Mouse (Mus musculus) limb, embryonic 12.5 days (tissue): ENCODE results near the gene C2cd2l. TPM values are rescaled to one million over a fixed set of nuclear protein-coding genes. Genes with fewer than 3 reads are reported as not detected.
A peak's percentile ranks its signal among the peaks of the same experiment; 100 is the strongest.
"Not testable (repeated sequence)": the region's sequence is repeated elsewhere in the genome, so short reads cannot be mapped to it uniquely, and the experiment has no call there.

Source experiments
- ATAC-seq: fragments of 200-750 bp; cut with Nextera tagmentation; 2 replicates; pipeline ENCODE4 v1.8.0; 2017; ENCODE audit warnings: low read depth, moderate TSS enrichment; ENCODE audit not compliant: insufficient number of reproducible peaks, insufficient read depth, low FRiP score, low TSS enrichment
- H3K27ac ChIP-seq: fragments of 300-500 bp; sonication (generic); 2 replicates; pipeline ENCODE4 v1.5.1; 2016; ENCODE audit warnings: mild to moderate bottlenecking, moderate library complexity
- H3K27me3 ChIP-seq: fragments of 300-500 bp; sonication (generic); 2 replicates; pipeline ENCODE4 v1.6.1; 2016; ENCODE audit warnings: mild to moderate bottlenecking, moderate library complexity
- H3K36me3 ChIP-seq: fragments of 300-500 bp; sonication (generic); 2 replicates; pipeline ENCODE4 v1.6.1; 2016; ENCODE audit warnings: mild to moderate bottlenecking, moderate library complexity
- H3K4me1 ChIP-seq: fragments of 300-500 bp; sonication (generic); replicated peaks from 2 replicates; pipeline ENCODE4 v1.6.1; 2016
- H3K4me2 ChIP-seq: fragments of 300-500 bp; sonication (generic); 2 replicates; pipeline ENCODE4 v1.6.1; 2016; ENCODE audit warnings: mild to moderate bottlenecking, moderate library complexity
- H3K4me3 ChIP-seq: fragments of 300-500 bp; sonication (generic); replicated peaks from 2 replicates; pipeline ENCODE4 v1.5.1; 2016; ENCODE audit warnings: mild to moderate bottlenecking
- H3K9ac ChIP-seq: fragments of 300-500 bp; sonication (generic); replicated peaks from 2 replicates; pipeline ENCODE4 v1.6.1; 2016; ENCODE audit warnings: mild to moderate bottlenecking, moderate library complexity
- H3K9me3 ChIP-seq: fragments of 300-500 bp; sonication (generic); 2 replicates; pipeline ENCODE4 v1.6.1; 2016; ENCODE audit warnings: mild to moderate bottlenecking, moderate library complexity
- WGBS: fragments of 180-500 bp; shearing (Covaris S2); methylation state at CpG from one replicate; pipeline ENCODE4 v1.1.7; 2016; 5-methylcytosine and 5-hydroxymethylcytosine counted together
- polyA plus RNA-seq: library from polyadenylated mRNA; unstranded; fragments of >200 nt; fragmentation: Nextera tagmentation; extraction: Ambion mirVana; gene quantifications from 2 replicates; pipeline ENCODE4 v1.2.1, GENCODE M21; 2016

The C2cd2l gene
- polyA plus RNA-seq = 7.9 and 8.1 TPM in 2 replicates

- Histone ChIP-seq H3K36me3 (peaks cover 21% of the 10 kb centered on the region), H3K4me2 (peak within 1 kb of the TSS; percentile 96), H3K9me3 (no peaks in the 10 kb centered on the region), H3K4me3 (peak within 1 kb of the TSS; percentile 89), H3K9ac (peak within 1 kb of the TSS; percentile 80), H3K27ac (peak within 1 kb of the TSS; percentile 59; the same call in 1 of the 2 replicates), H3K27me3 (no peaks in the 10 kb centered on the region), H3K4me1 (peaks cover 21% of the 10 kb centered on the region)
- ATAC-seq = peak; percentile 95
- under 1% methylated on average over 66 of the region's 67 CpGs for WGBS
These were observed at the start of gene C2cd2l for GRCm38 (mm10) chr9:44319887-44320798. Gene C2cd2l, minus strand, starts transcription at chr9:44320285.

GRCm38 (mm10) chr9:44364480-44364879, 44.4 kb upstream of the C2cd2l start:
- Histone ChIP-seq H3K27ac (no peak overlapping the region), H3K36me3 (peaks cover 5% of the 10 kb centered on the region), H3K4me1 (peaks cover 8% of the 10 kb centered on the region), H3K9ac (no peak overlapping the region), H3K4me3 (no peak overlapping the region), H3K9me3 (no peaks in the 10 kb centered on the region), H3K4me2 (no peak overlapping the region), H3K27me3 (no peaks in the 10 kb centered on the region)
- no peak for ATAC-seq
- WGBS = 58% methylated on average over 3 of the region's 3 CpGs

- 0 out of 2 replicates have a peak overlapping the region, but pooled peaks have one; percentile 45 for H3K27ac ChIP-seq
These were observed 41.8 kb upstream of the C2cd2l start for GRCm38 (mm10) chr9:44361931-44362330.

GRCm38 (mm10) chr9:44361190-44361917, 41.3 kb upstream of the C2cd2l start, which contains the start of gene Vps11:
Gene Vps11, minus strand, starts transcription at chr9:44361670.
- Histone ChIP-seq H3K9ac (peak within 1 kb of the TSS; percentile 82), H3K4me2 (peak within 1 kb of the TSS; percentile 92), H3K9me3 (no peaks in the 10 kb centered on the region), H3K27ac (0 out of 2 replicates have a peak within 1 kb of the TSS, but pooled peaks have one; percentile 45), H3K36me3 (peaks cover 34% of the 10 kb centered on the region), H3K4me1 (peaks cover 8% of the 10 kb centered on the region), H3K27me3 (no peaks in the 10 kb centered on the region), H3K4me3 (peak within 1 kb of the TSS; percentile 91)
- ATAC-seq = peak; percentile 82; the same call in 1 of the 2 replicates
- WGBS = under 1% methylated on average over 44 of the region's 44 CpGs

More at GRCm38 (mm10) chr9:44361931-44362330, 41.8 kb upstream of the C2cd2l start:
- peaks cover 28% of the 10 kb centered on the region for H3K36me3 ChIP-seq
- H3K9ac ChIP-seq, H3K27me3 ChIP-seq, H3K9me3 ChIP-seq, ATAC-seq, H3K4me1 ChIP-seq: not testable (repeated sequence)
- H3K4me2 ChIP-seq = peak overlapping the region; percentile 92
- 43% methylated on average over 4 of the region's 4 CpGs for WGBS
- H3K4me3 ChIP-seq = peak overlapping the region; percentile 91

- H3K9ac ChIP-seq = no peak overlapping the region
- H3K36me3 ChIP-seq = peaks cover 75% of the 10 kb centered on the region
- H3K27ac ChIP-seq = no peak overlapping the region
- no peak overlapping the region for H3K4me3 ChIP-seq
- WGBS = 83% methylated on average over 4 of the region's 4 CpGs
- H3K27me3 ChIP-seq = no peaks in the 10 kb centered on the region
- H3K4me1 ChIP-seq = peaks cover 8% of the 10 kb centered on the region
- ATAC-seq = no peak
- H3K4me2 ChIP-seq = no peak overlapping the region
- H3K9me3 ChIP-seq = no peaks in the 10 kb centered on the region
These were observed 37.1 kb upstream of the C2cd2l start for GRCm38 (mm10) chr9:44357207-44357606.

- Histone ChIP-seq H3K4me2 (no peak overlapping the region), H3K36me3 (peaks cover 99% of the 10 kb centered on the region), H3K9ac (no peak overlapping the region; the same call in 1 of the 2 replicates), H3K27ac (no peak overlapping the region), H3K4me1 (no peaks in the 10 kb centered on the region), H3K9me3 (no peaks in the 10 kb centered on the region), H3K27me3 (no peaks in the 10 kb centered on the region), H3K4me3 (no peak overlapping the region)
- ATAC-seq = no peak
- WGBS = 91% methylated on average over 6 of the region's 6 CpGs
These were observed 33.1 kb upstream of the C2cd2l start for GRCm38 (mm10) chr9:44353142-44353541.

- Histone ChIP-seq H3K9ac (no peak overlapping the region), H3K9me3 (no peaks in the 10 kb centered on the region), H3K27ac (no peak overlapping the region), H3K4me2 (no peak overlapping the region), H3K4me3 (no peak overlapping the region), H3K36me3 (peaks cover 100% of the 10 kb centered on the region), H3K4me1 (no peaks in the 10 kb centered on the region), H3K27me3 (no peaks in the 10 kb centered on the region)
- ATAC-seq = no peak
- WGBS = 94% methylated on average over 10 of the region's 10 CpGs
These were observed 32.3 kb upstream of the C2cd2l start for GRCm38 (mm10) chr9:44352337-44352736.

GRCm38 (mm10) chr9:44351396-44351795, 31.3 kb upstream of the C2cd2l start:
- no peak overlapping the region for H3K9ac ChIP-seq

GRCm38 (mm10) chr9:44348546-44348945, 28.5 kb upstream of the C2cd2l start:
- Histone ChIP-seq H3K4me3 (no peak overlapping the region), H3K9me3 (no peaks in the 10 kb centered on the region), H3K4me2 (no peak overlapping the region), H3K36me3 (peaks cover 78% of the 10 kb centered on the region), H3K4me1 (peaks cover 4% of the 10 kb centered on the region; the same call in 1 of the 2 replicates), H3K27ac (no peak overlapping the region), H3K27me3 (no peaks in the 10 kb centered on the region), H3K9ac (no peak overlapping the region)
- no peak for ATAC-seq
- 99% methylated on average over 4 of the region's 4 CpGs for WGBS

More at GRCm38 (mm10) chr9:44351396-44351795, 31.3 kb upstream of the C2cd2l start:
- H3K4me1 ChIP-seq = no peaks in the 10 kb centered on the region
- H3K4me2 ChIP-seq = no peak overlapping the region
- no peak overlapping the region for H3K27ac ChIP-seq
- H3K36me3 ChIP-seq = peaks cover 100% of the 10 kb centered on the region
- no peaks in the 10 kb centered on the region for H3K9me3 ChIP-seq
- no peak overlapping the region for H3K4me3 ChIP-seq
- no peak for ATAC-seq
- WGBS = 95% methylated on average over 4 of the region's 4 CpGs
- no peaks in the 10 kb centered on the region for H3K27me3 ChIP-seq

- no peak overlapping the region for H3K4me2 ChIP-seq
- H3K4me3 ChIP-seq = no peak overlapping the region
- peaks cover 13% of the 10 kb centered on the region for H3K4me1 ChIP-seq
- 83% methylated on average over 4 of the region's 4 CpGs for WGBS
- no peak for ATAC-seq
- peaks cover 69% of the 10 kb centered on the region for H3K36me3 ChIP-seq
- no peaks in the 10 kb centered on the region for H3K27me3 ChIP-seq
- no peaks in the 10 kb centered on the region for H3K9me3 ChIP-seq
- H3K9ac ChIP-seq = no peak overlapping the region
- no peak overlapping the region for H3K27ac ChIP-seq
These were observed 27.5 kb upstream of the C2cd2l start for GRCm38 (mm10) chr9:44347621-44348020.

- Histone ChIP-seq H3K27ac (no peak overlapping the region), H3K9ac (no peak overlapping the region), H3K27me3 (no peaks in the 10 kb centered on the region), H3K4me2 (no peak overlapping the region), H3K9me3 (no peaks in the 10 kb centered on the region), H3K4me1 (peaks cover 16% of the 10 kb centered on the region), H3K36me3 (peaks cover 67% of the 10 kb centered on the region), H3K4me3 (no peak overlapping the region)
- 97% methylated on average over 9 of the region's 9 CpGs for WGBS
- ATAC-seq = no peak
These were observed 27.1 kb upstream of the C2cd2l start for GRCm38 (mm10) chr9:44347166-44347565.
